Mouse (Mus musculus) frontal cortex, postnatal 14 days (tissue): ENCODE data around the gene Ndufa3.
"Not testable (repeated sequence)": the region's sequence is repeated elsewhere in the genome, so short reads cannot be mapped to it uniquely, and the experiment has no call there.

Experiments used
- DNase-seq, 2 experiments: peaks; one replicate each; pipeline ENCODE4 v3.0.0; 2022; ENCODE audit warnings: low spot score in 2 of 2

Gene Ndufa3

GRCm38 (mm10) chr7:3617242-3617995 is at the start of gene Ndufa3:
Gene Ndufa3, plus strand, starts transcription at chr7:3617373.
- peak; percentile 83 to 84 for DNase-seq

GRCm38 (mm10) chr7:3569725-3570124 is 47.4 kb upstream of the Ndufa3 start:
- DNase-seq = no peak

- DNase-seq = not testable (repeated sequence)
These were observed 46.6 kb upstream of the Ndufa3 start for GRCm38 (mm10) chr7:3570580-3570979.

- DNase-seq = no peak
These were observed 45.3 kb upstream of the Ndufa3 start for GRCm38 (mm10) chr7:3571847-3572246.

GRCm38 (mm10) chr7:3574216-3574615 is 43.0 kb upstream of the Ndufa3 start:
- peak in 1 of 2 experiments; percentile 21 for DNase-seq

GRCm38 (mm10) chr7:3576354-3577124 is 40.6 kb upstream of the Ndufa3 start:
- no peak for DNase-seq

- DNase-seq = no peak
These were observed 39.0 kb upstream of the Ndufa3 start for GRCm38 (mm10) chr7:3578196-3578595.

- no peak for DNase-seq
These were observed 38.1 kb upstream of the Ndufa3 start for GRCm38 (mm10) chr7:3578952-3579546.

GRCm38 (mm10) chr7:3580029-3580428 is 37.1 kb upstream of the Ndufa3 start:
- no peak for DNase-seq

- no peak for DNase-seq
These were observed 31.4 kb upstream of the Ndufa3 start for GRCm38 (mm10) chr7:3585763-3586162.

GRCm38 (mm10) chr7:3586255-3586654 is 30.9 kb upstream of the Ndufa3 start:
- DNase-seq = no peak

- DNase-seq = no peak
These were observed 29.9 kb upstream of the Ndufa3 start for GRCm38 (mm10) chr7:3587292-3587691.

- DNase-seq = no peak
These were observed 26.6 kb upstream of the Ndufa3 start for GRCm38 (mm10) chr7:3590550-3590949.

- no peak for DNase-seq
These were observed 25.6 kb upstream of the Ndufa3 start for GRCm38 (mm10) chr7:3591534-3591933.

- DNase-seq = no peak
These were observed 23.3 kb upstream of the Ndufa3 start for GRCm38 (mm10) chr7:3593855-3594254.

GRCm38 (mm10) chr7:3594686-3595085 is 22.5 kb upstream of the Ndufa3 start:
- no peak for DNase-seq

GRCm38 (mm10) chr7:3595146-3595545 is 22.0 kb upstream of the Ndufa3 start:
- DNase-seq = no peak

GRCm38 (mm10) chr7:3597755-3598154 is 19.4 kb upstream of the Ndufa3 start:
- not testable (repeated sequence) for DNase-seq

GRCm38 (mm10) chr7:3601119-3601518 is 16.1 kb upstream of the Ndufa3 start:
- peak; percentile 29 to 62 for DNase-seq

GRCm38 (mm10) chr7:3606798-3607197 is 10.4 kb upstream of the Ndufa3 start:
- DNase-seq = no peak

- no peak for DNase-seq
These were observed 9.8 kb upstream of the Ndufa3 start for GRCm38 (mm10) chr7:3607391-3607790.

- no peak for DNase-seq
These were observed 8.5 kb upstream of the Ndufa3 start for GRCm38 (mm10) chr7:3608668-3609067.

GRCm38 (mm10) chr7:3609082-3609481 is 8.1 kb upstream of the Ndufa3 start:
- DNase-seq = no peak
